Mouse (Mus musculus) lung, embryonic 16.5 days (tissue): ENCODE measurements around the gene Ldlrad3. TPM values are rescaled to one million over a fixed set of nuclear protein-coding genes. Genes with fewer than 3 reads are reported as not detected.

Experiments
- ATAC-seq: fragments of 200-750 bp; cut with Nextera tagmentation; 2 replicates; pipeline ENCODE4 v1.8.0; 2017; ENCODE audit warnings: low read depth, mild to moderate bottlenecking, moderate library complexity
- H3K27ac ChIP-seq: fragments of 300-500 bp; sonication (generic); 2 replicates; pipeline ENCODE4 v1.5.1; 2014; ENCODE audit warnings: mild to moderate bottlenecking, control low read depth, low read length
- H3K27me3 ChIP-seq: fragments of 300-500 bp; sonication (generic); 2 replicates; pipeline ENCODE4 v1.6.1; 2014; ENCODE audit warnings: low read depth, low read length, mixed read lengths; ENCODE audit not compliant: control insufficient read depth, insufficient read depth
- H3K36me3 ChIP-seq: fragments of 300-500 bp; sonication (generic); 2 replicates; pipeline ENCODE4 v1.6.1; 2014; ENCODE audit warnings: low read length; ENCODE audit not compliant: control insufficient read depth, insufficient read depth
- H3K4me1 ChIP-seq: fragments of 300-500 bp; sonication (generic); replicated peaks from 2 replicates; pipeline ENCODE4 v1.6.1; 2014; ENCODE audit warnings: low read length, mixed read lengths; ENCODE audit not compliant: control insufficient read depth, insufficient read depth
- H3K4me2 ChIP-seq: fragments of 300-500 bp; sonication (generic); 2 replicates; pipeline ENCODE4 v1.6.1; 2014; ENCODE audit warnings: low read depth, low read length, control low read depth
- H3K4me3 ChIP-seq: fragments of 300-500 bp; sonication (generic); 2 replicates; pipeline ENCODE4 v1.5.1; 2014; ENCODE audit warnings: mild to moderate bottlenecking, low read length, control low read depth
- H3K9ac ChIP-seq: fragments of 300-500 bp; sonication (generic); 2 replicates; pipeline ENCODE4 v1.6.1; 2014; ENCODE audit warnings: low read length, control low read depth
- H3K9me3 ChIP-seq: fragments of 300-500 bp; sonication (generic); 2 replicates; pipeline ENCODE4 v1.6.1; 2016; ENCODE audit warnings: low read length; ENCODE audit not compliant: control insufficient read depth
- WGBS: fragments of 180-500 bp; shearing (Covaris S2); extraction: QIAGEN DNeasy Blood & Tissue Kit; methylation state at CpG from one replicate; pipeline ENCODE4 v1.1.7; 2014; 5-methylcytosine and 5-hydroxymethylcytosine counted together
- polyA plus RNA-seq: library from polyadenylated mRNA; unstranded; fragments of >200 nt; fragmentation: Nextera tagmentation; extraction: Ambion mirVana; gene quantifications from 2 replicates; pipeline ENCODE4 v1.2.1, GENCODE M21; 2015

The Ldlrad3 gene
- polyA plus RNA-seq, 1 experiment from 2014 or later: 50.0 TPM

DNA sequence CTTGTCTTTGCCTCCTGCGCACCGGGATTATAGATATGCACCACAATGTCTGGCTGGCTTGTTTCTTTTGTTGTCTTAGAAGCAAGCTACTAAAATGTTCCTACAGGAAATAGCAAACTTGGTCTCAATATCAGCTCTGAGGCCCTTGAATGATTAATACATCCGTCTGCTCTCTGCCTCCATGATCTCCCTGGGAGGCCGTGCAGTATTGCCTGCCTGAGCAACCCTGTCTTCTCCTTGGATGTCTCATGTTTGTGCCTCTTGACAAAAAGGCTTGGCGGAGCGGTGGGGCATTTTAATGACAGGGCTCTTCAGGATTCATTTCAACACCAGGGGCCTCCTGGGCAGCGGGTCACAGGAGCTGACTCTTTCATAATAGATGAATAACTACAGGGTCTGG is 219.0 kb downstream of the Ldlrad3 start:
- Histone ChIP-seq H3K4me2 (no peak overlapping the region), H3K27me3 (no peaks in the 10 kb centered on the region), H3K27ac (no peak overlapping the region), H3K4me1 (peaks cover 11% of the 10 kb centered on the region; the same call in 1 of the 2 replicates), H3K9ac (no peak overlapping the region), H3K4me3 (no peak overlapping the region), H3K9me3 (no peaks in the 10 kb centered on the region), H3K36me3 (no peaks in the 10 kb centered on the region)
- no peak for ATAC-seq
- WGBS: 44% methylated on average over 7 of the region's 7 CpGs

DNA sequence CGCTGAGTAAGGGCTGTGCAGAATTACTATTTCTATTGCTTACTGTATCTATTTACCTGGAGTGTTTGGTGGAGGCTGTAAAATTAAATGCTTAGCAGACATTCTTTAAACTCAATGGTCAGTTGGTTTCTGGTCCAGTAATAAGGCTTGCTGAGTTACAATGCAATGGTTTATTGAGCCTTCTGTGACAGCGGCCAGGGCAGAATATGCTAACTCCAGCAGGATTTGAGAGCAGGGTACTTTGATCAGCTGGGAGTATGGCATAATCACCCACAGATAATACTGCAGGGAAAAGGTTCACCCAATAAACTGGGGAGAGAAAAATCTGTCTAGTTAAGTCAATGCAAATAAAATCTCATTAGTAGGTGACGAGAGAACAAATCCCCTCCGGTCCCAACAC is 220.2 kb downstream of the Ldlrad3 start:
- Histone ChIP-seq H3K27me3 (no peaks in the 10 kb centered on the region), H3K27ac (no peak overlapping the region), H3K36me3 (no peaks in the 10 kb centered on the region), H3K9ac (no peak overlapping the region), H3K4me2 (no peak overlapping the region), H3K4me3 (no peak overlapping the region), H3K4me1 (peaks cover 15% of the 10 kb centered on the region), H3K9me3 (no peaks in the 10 kb centered on the region)
- no peak for ATAC-seq
- WGBS: 71% methylated on average over 4 of the region's 4 CpGs

DNA sequence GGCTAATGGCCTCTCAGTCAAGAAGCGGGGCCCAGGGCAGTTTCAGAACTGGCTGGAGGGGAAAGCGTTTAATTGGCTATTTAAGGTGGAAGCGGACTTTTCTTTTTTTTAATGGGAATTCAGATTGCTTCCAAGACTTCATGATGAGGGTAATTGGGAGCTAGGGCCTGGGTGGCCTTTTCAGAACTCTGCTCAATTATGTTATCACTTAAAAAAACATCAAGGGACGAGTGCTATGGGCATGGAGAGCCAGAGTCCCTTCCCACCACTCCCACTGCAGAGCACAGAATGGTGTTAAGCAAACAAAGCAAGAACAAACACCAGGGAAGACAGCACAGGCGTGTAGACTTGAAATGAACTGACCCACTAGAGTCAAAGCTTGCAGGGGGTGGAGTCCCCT is 220.7 kb downstream of the Ldlrad3 start:
- Histone ChIP-seq H3K4me1 (peaks cover 17% of the 10 kb centered on the region), H3K4me2 (no peak overlapping the region), H3K9me3 (no peaks in the 10 kb centered on the region), H3K36me3 (no peaks in the 10 kb centered on the region), H3K9ac (no peak overlapping the region), H3K27me3 (no peaks in the 10 kb centered on the region), H3K4me3 (no peak overlapping the region), H3K27ac (no peak overlapping the region)
- WGBS: 51% methylated on average over 5 of the region's 5 CpGs
- peak; percentile 51; the same call in 1 of the 2 replicates for ATAC-seq

DNA sequence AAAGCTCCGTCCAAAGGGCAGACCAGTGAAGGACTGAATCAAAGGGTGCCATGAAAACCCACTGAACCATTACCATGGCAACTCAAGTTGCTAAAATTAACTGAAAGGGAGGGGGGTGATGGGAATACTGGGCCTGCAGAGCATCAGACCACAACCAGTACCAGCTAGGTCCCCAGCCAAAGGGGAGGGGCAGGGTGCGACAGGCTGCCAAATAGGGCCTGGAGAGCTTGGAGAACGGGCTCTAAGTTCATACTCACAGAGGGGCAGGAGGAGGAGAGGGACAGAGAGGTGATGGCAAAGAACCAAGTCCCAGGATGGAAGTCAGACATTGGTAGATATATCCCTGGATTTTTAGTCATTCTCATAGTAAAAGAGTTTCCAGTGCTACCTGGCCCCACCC is 222.8 kb downstream of the Ldlrad3 start:
- Histone ChIP-seq H3K4me2 (no peak overlapping the region), H3K4me1 (peaks cover 19% of the 10 kb centered on the region), H3K4me3 (no peak overlapping the region), H3K27ac (no peak overlapping the region), H3K9me3 (no peaks in the 10 kb centered on the region), H3K9ac (no peak overlapping the region), H3K36me3 (no peaks in the 10 kb centered on the region), H3K27me3 (no peaks in the 10 kb centered on the region)
- WGBS: 70% methylated on average over 3 of the region's 3 CpGs
- no peak for ATAC-seq

DNA sequence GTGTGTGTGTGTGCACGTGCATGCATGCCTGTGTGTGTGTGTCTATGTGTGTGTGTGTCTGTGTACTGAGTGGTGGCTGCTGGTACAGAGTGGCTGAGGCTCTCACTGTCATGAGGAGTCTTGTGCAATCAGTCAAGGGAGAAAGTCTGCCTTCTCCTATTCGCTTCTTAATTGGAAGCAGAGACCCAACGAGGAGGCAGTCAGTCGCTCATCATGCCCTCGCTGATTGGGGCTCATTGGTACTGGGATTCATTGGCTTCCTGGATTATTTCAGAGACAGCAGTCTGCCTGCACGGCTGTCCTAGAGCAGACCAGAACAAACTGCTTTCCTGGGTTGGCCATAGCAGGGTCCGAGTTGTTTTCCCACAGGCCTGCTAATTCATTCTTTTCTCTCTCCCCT is 223.8 kb downstream of the Ldlrad3 start:
- Histone ChIP-seq H3K27ac (no peak overlapping the region), H3K9me3 (no peaks in the 10 kb centered on the region), H3K9ac (no peak overlapping the region), H3K36me3 (no peaks in the 10 kb centered on the region), H3K4me3 (no peak overlapping the region), H3K27me3 (no peaks in the 10 kb centered on the region), H3K4me2 (no peak overlapping the region), H3K4me1 (peaks cover 15% of the 10 kb centered on the region)
- no peak for ATAC-seq
- WGBS: 75% methylated on average over 7 of the region's 7 CpGs

DNA sequence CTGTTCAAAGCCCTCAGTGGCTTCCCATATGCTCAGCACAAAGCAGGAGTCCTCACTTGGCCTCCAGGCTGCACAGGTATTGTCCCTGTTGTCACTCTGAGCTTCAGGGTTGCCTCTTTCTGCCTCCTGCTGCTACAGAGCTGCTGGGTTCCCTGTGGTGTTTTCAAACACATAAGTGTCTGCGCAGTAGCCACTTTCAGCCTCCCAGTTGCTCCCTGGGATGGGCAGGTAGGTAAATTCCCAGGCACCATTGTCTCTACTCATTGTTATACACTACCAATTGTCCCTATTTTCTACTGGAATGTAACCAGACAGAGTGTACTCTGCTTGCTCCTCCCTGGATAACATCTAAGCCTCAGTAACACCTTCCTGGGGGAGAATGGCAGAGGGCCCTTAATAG is 224.8 kb downstream of the Ldlrad3 start:
- Histone ChIP-seq H3K9me3 (no peaks in the 10 kb centered on the region), H3K4me2 (no peak overlapping the region), H3K27me3 (no peaks in the 10 kb centered on the region), H3K27ac (no peak overlapping the region), H3K4me1 (peaks cover 14% of the 10 kb centered on the region), H3K36me3 (no peaks in the 10 kb centered on the region), H3K4me3 (no peak overlapping the region), H3K9ac (no peak overlapping the region)
- ATAC-seq: no peak
- WGBS: 60% methylated on average over 1 of the region's 1 CpGs

DNA sequence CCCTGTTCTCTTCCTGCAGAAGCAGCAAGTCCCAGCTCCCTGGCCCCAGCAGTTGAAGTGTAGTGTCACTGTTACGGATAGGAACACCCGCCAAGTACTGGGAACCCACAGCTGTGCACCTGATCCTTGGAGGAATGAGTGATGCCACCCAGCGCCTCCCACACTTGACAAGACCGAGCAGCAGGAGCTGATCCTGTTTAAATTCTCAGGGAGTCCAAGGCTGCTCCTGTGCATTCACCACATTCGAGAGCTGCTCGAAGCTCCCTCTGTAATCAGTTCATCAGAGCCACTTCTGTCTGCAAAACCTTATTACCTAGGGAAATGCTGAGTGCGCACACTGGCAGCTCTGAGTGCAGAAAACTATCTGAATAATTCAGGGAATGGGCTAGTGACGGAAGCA is 225.5 kb downstream of the Ldlrad3 start:
- H3K4me1 ChIP-seq: peaks cover 15% of the 10 kb centered on the region
- WGBS: 59% methylated on average over 8 of the region's 8 CpGs
- H3K4me2 ChIP-seq: no peak overlapping the region
- no peaks in the 10 kb centered on the region for H3K9me3 ChIP-seq
- no peak overlapping the region for H3K4me3 ChIP-seq
- H3K36me3 ChIP-seq: no peaks in the 10 kb centered on the region
- H3K9ac ChIP-seq: no peak overlapping the region
- peak; percentile 55; the same call in 1 of the 2 replicates for ATAC-seq
- no peak overlapping the region for H3K27ac ChIP-seq
- H3K27me3 ChIP-seq: no peaks in the 10 kb centered on the region

DNA sequence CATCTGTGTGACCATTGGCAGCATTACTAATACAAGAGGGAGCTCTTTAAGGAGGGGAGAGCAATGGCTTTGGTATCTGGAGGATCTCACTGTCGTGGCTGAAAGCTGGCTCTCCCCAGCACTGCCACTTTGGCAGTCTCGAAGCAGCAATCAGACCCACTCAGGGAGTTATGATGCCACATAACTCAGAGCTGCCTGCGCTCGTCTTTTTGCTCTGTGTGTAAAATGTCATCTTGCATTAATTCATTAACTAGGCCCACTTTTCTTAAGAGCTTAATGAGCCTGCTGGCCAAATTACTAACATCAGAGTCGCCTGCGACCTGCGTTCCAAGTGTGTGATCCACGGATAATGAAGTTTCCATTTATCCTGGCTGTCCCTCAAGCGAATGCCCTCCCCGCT is 230.1 kb downstream of the Ldlrad3 start:
- Histone ChIP-seq H3K9ac (no peak overlapping the region), H3K4me1 (peaks cover 9% of the 10 kb centered on the region), H3K4me3 (no peak overlapping the region), H3K36me3 (peaks cover 14% of the 10 kb centered on the region), H3K27me3 (no peaks in the 10 kb centered on the region), H3K27ac (no peak overlapping the region), H3K9me3 (no peaks in the 10 kb centered on the region), H3K4me2 (no peak overlapping the region)
- WGBS: 71% methylated on average over 10 of the region's 10 CpGs
- no peak; the same call in 1 of the 2 replicates for ATAC-seq

DNA sequence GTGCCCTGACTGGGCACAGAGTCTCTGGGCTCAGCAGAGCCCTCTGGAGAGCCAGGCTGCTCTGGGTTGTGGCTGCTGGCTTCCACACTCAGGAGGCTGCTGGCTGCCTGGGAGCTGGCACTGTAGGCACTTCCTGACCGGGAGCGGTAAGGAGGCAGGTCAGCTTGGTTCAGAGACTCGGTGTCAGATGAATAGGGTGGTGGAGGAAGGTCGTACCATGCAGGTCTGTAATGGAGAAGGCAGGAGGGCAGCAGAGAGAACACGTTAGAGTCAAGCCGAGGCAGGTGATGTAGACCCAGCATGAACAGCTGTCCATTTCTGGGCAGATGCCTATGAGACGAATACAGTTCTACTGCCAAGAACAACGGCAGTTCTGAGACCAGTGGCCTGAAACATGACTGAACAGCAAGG is 233.2 kb downstream of the Ldlrad3 start:
- H3K9ac ChIP-seq: no peak overlapping the region
- H3K4me2 ChIP-seq: no peak overlapping the region
- H3K36me3 ChIP-seq: peaks cover 14% of the 10 kb centered on the region
- H3K4me1 ChIP-seq: peaks cover 4% of the 10 kb centered on the region
- no peak overlapping the region for H3K4me3 ChIP-seq
- H3K27ac ChIP-seq: no peak overlapping the region
- 89% methylated on average over 8 of the region's 8 CpGs for WGBS
- H3K27me3 ChIP-seq: no peaks in the 10 kb centered on the region
- no peaks in the 10 kb centered on the region for H3K9me3 ChIP-seq
- no peak for ATAC-seq
